Mouse (Mus musculus) thymus, adult 18-20 months (tissue): ENCODE data around the gene Trhr2.
"Not testable (repeated sequence)": the region's sequence is repeated elsewhere in the genome, so short reads cannot be mapped to it uniquely, and the experiment has no call there.

Source experiments
- DNase-seq, 2 experiments: peaks; one replicate each; pipeline ENCODE4 v3.0.0; 2022; ENCODE audit warnings: mixed read lengths in 2 of 2

Trhr2 gene

GRCm38 (mm10) chr8:122330446-122331133 is 30.0 kb downstream of the Trhr2 start:
- no peak for DNase-seq

- DNase-seq, result no peak
These were observed 30.9 kb downstream of the Trhr2 start for GRCm38 (mm10) chr8:122329553-122330239.

GRCm38 (mm10) chr8:122329072-122329471 is 31.5 kb downstream of the Trhr2 start:
- no peak for DNase-seq

- DNase-seq, result no peak
These were observed 34.4 kb downstream of the Trhr2 start for GRCm38 (mm10) chr8:122326114-122326542.

GRCm38 (mm10) chr8:122325196-122325595 is 35.4 kb downstream of the Trhr2 start:
- no peak for DNase-seq

- DNase-seq, result not testable (repeated sequence)
These were observed 36.6 kb downstream of the Trhr2 start for GRCm38 (mm10) chr8:122323951-122324402.

- no peak for DNase-seq
These were observed 37.8 kb downstream of the Trhr2 start for GRCm38 (mm10) chr8:122322792-122323191.

GRCm38 (mm10) chr8:122322126-122322525 is 38.4 kb downstream of the Trhr2 start:
- DNase-seq, result no peak

GRCm38 (mm10) chr8:122321455-122321921 is 39.1 kb downstream of the Trhr2 start:
- no peak for DNase-seq

- DNase-seq, result no peak
These were observed 40.0 kb downstream of the Trhr2 start for GRCm38 (mm10) chr8:122320541-122320940.

GRCm38 (mm10) chr8:122319708-122320075 is 40.9 kb downstream of the Trhr2 start:
- DNase-seq, result no peak

- DNase-seq, result no peak
These were observed 41.4 kb downstream of the Trhr2 start for GRCm38 (mm10) chr8:122319045-122319707.

- no peak for DNase-seq
These were observed 42.5 kb downstream of the Trhr2 start for GRCm38 (mm10) chr8:122317918-122318475.

- no peak for DNase-seq
These were observed 44.1 kb downstream of the Trhr2 start for GRCm38 (mm10) chr8:122316402-122316801.

GRCm38 (mm10) chr8:122314899-122315496 is 45.5 kb downstream of the Trhr2 start:
- no peak for DNase-seq

GRCm38 (mm10) chr8:122313310-122313709 is 47.2 kb downstream of the Trhr2 start:
- no peak for DNase-seq

- DNase-seq, result no peak
These were observed 48.0 kb downstream of the Trhr2 start for GRCm38 (mm10) chr8:122312553-122312952.

- DNase-seq, result no peak
These were observed 49.4 kb downstream of the Trhr2 start for GRCm38 (mm10) chr8:122311115-122311514.

- DNase-seq, result no peak
These were observed 51.3 kb downstream of the Trhr2 start for GRCm38 (mm10) chr8:122309272-122309671.

GRCm38 (mm10) chr8:122307836-122308235 is 52.7 kb downstream of the Trhr2 start:
- DNase-seq, result no peak
